Mouse (Mus musculus): Measurements from ENCODE around the gene Cactin. TPM values are rescaled to one million over a fixed set of nuclear protein-coding genes. Genes with fewer than 3 reads are reported as not detected.

Gene Cactin
- total RNA-seq, 2 experiments from 2014 or later, result 10.5 to 24.7 TPM

DNA sequence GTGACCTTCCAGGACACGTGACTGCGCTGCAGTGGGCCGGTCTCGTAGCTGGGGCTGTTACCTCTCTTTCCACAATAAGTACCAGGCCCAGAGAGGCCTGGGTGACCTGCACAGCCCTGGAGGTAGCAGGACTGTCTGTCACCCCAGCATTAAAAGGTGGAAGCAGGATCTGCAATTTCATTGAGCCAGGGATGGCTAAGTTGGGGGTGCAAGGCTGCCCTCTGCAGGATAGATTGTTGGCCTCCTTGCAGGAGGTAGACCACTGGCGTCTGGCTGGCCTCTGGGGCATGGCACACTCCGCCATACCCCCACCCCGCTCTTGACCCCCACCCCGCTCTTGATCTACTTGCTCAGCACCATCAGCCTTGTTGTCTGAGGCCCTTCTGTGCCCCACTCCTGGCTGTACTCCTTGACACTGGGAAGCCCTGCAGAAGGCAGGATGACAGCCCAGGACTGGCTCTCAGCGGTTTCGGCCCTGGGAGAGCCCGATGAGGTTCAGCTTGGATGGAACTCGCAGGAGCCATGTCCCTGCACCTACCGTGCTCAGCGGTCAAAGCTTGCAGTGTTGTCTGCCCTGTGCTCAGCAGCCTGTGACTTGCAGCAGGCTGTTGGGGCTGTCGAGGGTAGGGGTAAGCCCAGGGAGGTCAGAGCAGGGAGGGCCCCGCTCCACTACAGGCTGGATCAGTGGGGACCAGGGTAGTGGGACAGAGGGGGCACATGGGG, 4.4 kb upstream of the Cactin start:
- ATAC-seq (replicated peaks; ENCODE audit: low FRiP score, poor library complexity, severe bottlenecking), result no peak

DNA sequence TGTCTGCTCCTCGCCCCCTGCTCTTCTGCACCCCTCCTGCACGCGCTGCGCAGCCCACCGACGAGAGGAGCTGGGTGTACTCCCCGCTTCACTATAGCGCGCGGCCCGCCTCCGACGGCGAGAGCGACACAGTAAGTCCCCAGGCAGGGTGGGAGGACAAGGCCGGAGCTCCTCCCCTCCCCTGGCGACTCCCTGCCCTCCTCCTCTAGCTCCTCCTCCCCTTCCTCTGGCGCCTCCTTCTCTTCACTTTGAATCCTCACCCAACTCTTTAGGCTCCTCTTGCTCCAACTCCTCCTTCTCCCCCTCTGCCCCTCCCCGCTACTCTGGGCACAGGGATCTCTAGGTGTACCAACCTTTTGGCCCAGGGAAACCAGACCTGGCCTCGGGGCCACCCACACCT, 3.6 kb upstream of the Cactin start:
- ATAC-seq (replicated peaks; ENCODE audit: low FRiP score, poor library complexity, severe bottlenecking), result no peak

DNA sequence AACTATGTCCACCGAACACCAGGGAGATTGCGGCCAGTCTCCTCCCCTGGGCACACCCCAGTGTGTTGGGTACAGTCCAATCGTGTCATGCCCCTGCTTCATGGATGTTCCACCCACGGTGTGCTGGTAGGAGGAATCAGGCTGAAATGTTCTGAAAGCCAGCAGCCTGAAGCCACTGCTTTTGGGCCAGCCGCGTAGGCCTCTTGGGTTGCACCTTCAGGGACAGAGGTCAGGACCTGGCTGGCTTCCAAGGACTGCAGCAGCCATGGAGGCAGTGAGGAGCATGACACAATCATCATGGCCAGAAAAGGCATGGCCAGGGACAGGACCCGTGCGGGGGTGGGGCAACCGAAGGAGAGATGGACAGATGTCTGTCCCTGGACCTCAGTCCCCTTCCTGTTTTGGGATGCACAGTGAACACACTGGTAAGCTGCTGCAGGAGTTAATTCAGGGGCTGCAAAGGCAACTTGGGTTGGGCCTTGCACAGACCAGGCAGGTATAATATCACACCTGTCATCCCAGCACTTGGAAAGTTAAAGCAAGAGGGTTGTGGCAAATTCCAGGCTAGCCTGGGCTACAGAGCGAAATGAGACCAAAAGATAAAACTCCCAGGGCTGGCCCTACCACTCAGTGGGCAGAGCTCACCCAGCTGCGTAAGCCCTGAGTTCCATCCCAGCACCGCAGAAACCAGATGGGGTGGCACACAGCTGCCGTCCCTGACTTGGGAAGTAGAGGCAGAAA, 2.1 kb upstream of the Cactin start:
- ATAC-seq (replicated peaks; ENCODE audit: low FRiP score, poor library complexity, severe bottlenecking), result no peak

DNA sequence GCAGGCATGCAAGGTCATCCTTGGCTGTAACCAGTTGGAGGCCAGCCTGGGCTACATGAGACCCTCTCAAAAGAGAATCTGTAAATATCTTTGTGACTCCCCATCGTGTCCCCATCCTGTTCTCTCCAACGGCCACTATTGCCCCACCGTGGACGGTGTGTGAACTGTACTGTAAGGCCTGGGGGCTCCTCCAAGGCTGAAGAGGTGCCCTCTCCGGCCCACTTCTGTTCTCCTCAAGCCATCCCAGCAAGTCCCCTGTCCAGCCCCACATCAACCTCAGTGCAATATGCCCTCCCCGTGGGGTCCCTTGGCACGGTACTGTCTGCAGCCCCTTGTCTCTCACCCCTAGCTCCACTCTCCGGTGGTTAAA, 1.6 kb upstream of the Cactin start:
- ATAC-seq (replicated peaks; ENCODE audit: low FRiP score, poor library complexity, severe bottlenecking), result no peak

DNA sequence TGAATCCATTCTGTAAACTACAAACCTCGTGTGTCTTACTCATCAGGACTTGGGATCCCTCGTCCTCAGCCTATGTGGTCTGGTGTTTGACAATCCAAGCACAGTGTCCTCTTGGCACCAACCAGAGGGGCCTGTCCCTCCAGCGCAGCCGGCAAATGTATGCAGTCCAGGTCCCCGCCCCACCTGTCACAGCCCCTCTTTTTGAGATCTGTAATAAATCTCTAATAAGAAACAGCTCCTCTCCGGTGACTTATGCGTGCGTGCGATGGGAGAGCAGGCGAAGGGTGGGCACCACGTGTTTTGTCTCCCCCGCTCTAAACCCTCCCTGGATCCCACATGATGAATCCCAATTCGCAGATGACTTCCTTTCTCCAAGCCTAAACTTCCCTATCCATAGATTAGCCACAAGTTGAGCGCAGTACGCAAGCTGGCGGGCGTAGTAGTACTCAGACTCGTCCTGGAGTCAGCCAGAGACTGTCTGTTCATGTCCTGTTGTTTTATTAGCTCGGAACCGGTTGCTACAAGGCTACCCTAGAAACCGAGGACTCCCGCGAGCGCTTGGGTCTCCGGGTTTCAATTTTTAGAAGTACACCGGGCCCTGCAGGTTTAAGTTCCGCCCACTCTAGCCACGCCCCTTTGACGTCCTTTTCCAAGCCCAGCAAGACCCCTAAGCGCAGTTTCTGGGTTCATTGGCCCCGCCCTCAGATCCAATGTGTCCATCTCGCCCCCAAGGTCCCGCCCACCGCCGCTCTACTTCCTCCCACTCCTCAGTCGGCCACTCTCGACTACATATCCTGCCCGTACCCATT, 958 bp upstream of the Cactin start:
- ATAC-seq (replicated peaks; ENCODE audit: low FRiP score, poor library complexity, severe bottlenecking), result peak; percentile 53

- no peak for ATAC-seq (replicated peaks; ENCODE audit: low FRiP score, poor library complexity, severe bottlenecking)
These were observed 533 bp downstream of the Cactin start for GRCm38 (mm10) chr10:81321436-81321835.

DNA sequence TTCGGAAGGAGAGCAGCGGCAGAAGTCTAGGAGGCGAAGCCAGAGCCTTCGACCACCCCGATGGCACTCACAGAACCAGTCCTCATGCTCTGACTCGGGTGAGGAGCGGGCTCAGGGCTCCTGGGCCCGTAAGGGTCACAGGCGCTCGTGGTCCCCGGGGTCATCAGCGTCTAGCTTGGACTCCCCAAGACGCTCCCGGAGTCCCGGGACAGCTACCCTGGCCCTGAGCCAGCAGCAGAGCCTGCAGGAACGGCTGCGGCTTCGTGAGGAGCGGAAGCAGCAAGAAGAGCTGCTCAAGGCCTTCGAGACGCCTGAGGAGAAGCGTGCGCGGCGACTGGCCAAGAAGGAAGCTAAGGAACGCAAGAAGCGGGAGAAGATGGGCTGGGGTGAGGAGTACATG, 1.5 kb downstream of the Cactin start:
- ATAC-seq (replicated peaks; ENCODE audit: low FRiP score, poor library complexity, severe bottlenecking), result no peak

GRCm38 (mm10) chr10:81323141-81323775, 2.4 kb downstream of the Cactin start:
- no peak for ATAC-seq (replicated peaks; ENCODE audit: low FRiP score, poor library complexity, severe bottlenecking)

DNA sequence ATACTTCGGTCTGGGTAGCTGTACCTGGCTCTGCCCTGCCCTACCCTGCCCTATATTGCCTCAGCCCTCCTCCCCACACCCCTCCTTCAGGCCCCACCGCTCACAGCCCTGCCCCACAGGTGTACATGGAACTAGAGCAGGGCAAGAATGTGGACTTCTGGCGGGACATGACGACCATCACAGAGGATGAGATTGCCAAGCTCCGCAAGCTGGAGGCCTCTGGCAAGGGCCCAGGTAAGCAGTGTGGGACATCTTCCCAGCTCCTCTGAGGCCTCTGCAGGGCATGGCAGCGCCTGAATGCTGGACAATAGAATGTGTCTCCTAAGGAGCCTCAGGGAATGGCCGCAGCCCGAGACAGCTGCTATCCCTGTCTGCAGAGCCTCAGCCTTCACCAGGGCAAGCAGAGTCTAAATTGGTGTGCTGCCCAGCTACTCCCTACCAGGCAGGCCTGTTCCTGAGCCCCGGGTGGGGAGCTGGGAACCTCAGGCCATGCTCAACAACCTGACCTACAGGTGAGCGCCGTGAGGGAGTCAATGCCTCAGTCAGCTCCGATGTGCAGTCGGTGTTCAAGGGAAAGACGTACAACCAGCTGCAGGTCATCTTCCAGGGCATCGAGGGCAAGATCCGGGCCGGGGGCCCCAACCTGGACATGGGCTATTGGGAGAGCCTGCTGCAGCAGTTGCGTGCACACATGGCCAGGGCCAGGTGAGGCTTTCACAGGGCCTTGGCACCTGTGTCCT, 3.1 kb downstream of the Cactin start:
- ATAC-seq (replicated peaks; ENCODE audit: low FRiP score, poor library complexity, severe bottlenecking), result no peak

- no peak for ATAC-seq (replicated peaks; ENCODE audit: low FRiP score, poor library complexity, severe bottlenecking)
These were observed 4.3 kb downstream of the Cactin start for GRCm38 (mm10) chr10:81325176-81325575.

GRCm38 (mm10) chr10:81325781-81326180, 4.9 kb downstream of the Cactin start:
- ATAC-seq (replicated peaks; ENCODE audit: low FRiP score, poor library complexity, severe bottlenecking), result no peak

DNA sequence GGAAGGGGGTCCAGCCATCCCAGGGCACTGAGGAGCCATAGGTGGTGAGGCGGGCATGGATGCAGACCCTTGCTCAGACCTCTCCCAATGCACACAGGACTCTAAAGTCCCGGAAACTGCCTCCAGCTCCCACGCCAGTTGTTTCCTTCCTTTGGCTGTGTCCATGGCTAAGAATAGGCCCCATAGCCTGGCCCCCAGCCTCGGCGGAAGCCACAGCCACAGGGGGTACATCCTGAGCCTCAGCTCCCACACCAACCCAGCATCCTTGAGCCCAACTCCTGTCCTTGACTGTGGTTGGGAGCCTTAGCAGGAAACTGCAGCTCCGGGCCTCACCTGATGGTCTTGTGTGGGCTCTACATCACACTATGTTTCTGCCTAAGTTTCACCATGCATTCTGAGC, 6.0 kb downstream of the Cactin start:
- ATAC-seq (replicated peaks; ENCODE audit: low FRiP score, poor library complexity, severe bottlenecking), result no peak

DNA sequence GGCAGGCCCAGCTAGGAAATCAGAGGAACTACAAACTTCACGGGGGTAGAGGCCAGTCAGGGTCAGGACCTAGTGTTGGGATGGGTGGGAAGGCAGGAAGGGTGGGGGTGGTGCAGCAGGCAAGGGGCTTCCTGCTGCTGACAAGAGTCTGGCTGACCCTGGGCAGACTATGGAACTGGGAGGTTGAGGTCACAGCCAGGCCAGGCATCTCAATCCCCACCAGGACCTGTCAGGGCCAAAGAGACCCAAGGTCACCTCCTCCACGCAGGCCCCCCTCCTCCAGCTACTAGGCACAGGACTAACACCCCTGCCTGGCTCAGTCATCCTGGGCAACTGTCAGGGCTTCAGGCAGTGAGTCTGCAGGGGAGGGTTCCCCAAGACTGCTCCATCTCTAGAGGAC, 7.1 kb downstream of the Cactin start:
- no peak for ATAC-seq (replicated peaks; ENCODE audit: low FRiP score, poor library complexity, severe bottlenecking)

DNA sequence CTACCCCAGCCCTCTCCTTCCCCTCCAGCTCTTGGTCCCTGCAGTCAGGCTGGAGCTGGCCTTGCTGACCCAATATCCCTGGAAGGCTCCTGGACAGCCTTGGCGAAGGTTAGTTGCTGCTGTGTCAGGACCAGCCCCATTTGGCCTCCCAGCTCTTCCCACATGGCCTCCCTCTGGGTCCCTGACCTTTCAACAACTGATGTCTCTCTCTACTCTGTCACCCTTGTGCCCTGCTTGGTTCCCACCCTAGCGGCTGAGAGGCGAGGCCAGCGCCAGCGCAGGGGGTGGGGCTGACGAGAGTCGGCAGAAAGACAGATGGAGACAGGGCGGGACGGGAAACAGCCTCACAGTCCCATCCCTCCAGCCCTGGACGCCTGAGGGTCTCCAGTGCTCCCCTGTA, 7.5 kb downstream of the Cactin start, which contains the start of gene Tbxa2r:
Tbxa2r (plus strand) TSS at position 346 of the 400 bp plus-strand sequence.
- 0 out of 2 replicates have a peak, but pooled peaks have one; percentile 17 for ATAC-seq (replicated peaks; ENCODE audit: low FRiP score, poor library complexity, severe bottlenecking)

DNA sequence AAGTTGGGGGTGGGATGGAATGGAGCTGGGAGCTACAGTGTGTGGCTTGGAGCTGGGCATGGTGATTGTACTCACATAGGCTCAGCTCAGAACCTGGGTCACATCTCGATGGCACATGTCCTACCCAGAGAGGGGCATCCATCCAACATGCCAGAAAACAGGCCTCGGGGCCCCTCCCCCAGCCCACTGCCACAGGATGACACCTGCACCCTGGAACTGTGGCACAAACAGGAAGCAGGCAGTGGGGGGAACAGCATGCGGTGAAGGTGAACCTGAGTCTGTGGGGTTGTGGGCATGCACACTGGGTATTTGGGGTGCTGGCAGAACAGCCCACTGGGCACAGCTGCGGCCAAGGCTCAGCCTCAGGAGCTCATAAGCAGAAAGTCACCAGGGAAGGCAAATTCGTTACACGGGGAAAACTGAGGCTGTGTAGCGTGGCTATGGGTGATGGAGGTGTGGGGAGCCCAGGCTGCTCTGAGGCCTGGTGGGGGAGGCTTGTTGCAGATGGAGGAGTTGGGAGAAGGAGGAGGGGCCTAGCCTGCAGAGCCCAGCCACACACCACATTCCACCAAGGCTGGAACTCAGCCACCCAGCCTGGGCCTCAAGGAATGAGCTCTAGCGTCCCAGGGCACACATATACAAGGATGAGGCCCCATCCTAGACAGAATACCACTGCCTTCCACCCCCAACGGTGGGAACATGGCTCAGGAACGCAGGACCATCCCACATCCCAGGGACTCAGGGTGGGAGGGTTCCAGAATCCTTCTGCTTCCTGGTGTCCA, 8.5 kb downstream of the Cactin start:
- no peak for ATAC-seq (replicated peaks; ENCODE audit: low FRiP score, poor library complexity, severe bottlenecking)

DNA sequence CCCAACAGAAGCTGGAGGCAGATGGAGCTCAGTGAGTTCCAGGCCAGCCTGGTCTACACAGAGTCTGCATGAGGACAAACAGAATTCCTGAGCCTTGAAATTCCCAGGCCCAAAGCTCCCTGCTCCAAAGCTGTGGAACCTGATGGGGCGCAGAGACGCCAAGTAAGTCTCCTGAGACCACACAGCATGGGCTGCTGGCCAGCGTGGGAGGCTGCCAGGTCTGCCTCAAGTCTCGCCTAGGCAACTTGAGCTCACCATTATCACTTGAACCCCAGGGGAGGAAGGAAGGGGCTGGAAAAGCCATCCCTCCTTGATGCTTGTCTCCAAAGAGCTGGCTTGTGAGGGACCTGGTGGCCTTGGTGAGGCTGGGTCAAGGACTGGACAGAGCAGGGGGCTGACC, 9.1 kb downstream of the Cactin start:
- no peak for ATAC-seq (replicated peaks; ENCODE audit: low FRiP score, poor library complexity, severe bottlenecking)

DNA sequence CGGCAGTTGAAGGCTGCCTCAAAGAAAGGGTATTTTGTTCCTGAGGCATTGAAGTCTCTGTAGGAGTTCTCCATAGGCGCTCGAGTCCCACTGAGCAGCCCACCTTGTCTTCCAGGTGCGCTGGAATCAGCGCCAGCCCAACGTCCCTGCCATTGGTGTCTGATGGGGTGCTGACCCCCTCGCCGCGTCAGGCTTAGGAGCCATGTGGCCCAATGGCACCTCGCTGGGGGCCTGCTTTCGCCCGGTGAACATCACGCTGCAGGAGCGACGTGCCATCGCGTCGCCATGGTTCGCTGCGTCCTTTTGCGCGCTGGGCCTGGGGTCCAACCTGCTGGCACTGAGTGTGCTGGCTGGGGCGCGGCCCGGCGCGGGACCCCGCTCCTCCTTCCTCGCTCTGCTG, 11.4 kb downstream of the Cactin start:
- no peak for ATAC-seq (replicated peaks; ENCODE audit: low FRiP score, poor library complexity, severe bottlenecking)

- ATAC-seq (replicated peaks; ENCODE audit: low FRiP score, poor library complexity, severe bottlenecking), result no peak
These were observed 13.4 kb downstream of the Cactin start for GRCm38 (mm10) chr10:81334324-81334723.

Measured in erythroid progenitor cell, adult 5-6 weeks (primary cell).